Mouse (Mus musculus): Measurements from ENCODE around the gene Epb42.

DNA sequence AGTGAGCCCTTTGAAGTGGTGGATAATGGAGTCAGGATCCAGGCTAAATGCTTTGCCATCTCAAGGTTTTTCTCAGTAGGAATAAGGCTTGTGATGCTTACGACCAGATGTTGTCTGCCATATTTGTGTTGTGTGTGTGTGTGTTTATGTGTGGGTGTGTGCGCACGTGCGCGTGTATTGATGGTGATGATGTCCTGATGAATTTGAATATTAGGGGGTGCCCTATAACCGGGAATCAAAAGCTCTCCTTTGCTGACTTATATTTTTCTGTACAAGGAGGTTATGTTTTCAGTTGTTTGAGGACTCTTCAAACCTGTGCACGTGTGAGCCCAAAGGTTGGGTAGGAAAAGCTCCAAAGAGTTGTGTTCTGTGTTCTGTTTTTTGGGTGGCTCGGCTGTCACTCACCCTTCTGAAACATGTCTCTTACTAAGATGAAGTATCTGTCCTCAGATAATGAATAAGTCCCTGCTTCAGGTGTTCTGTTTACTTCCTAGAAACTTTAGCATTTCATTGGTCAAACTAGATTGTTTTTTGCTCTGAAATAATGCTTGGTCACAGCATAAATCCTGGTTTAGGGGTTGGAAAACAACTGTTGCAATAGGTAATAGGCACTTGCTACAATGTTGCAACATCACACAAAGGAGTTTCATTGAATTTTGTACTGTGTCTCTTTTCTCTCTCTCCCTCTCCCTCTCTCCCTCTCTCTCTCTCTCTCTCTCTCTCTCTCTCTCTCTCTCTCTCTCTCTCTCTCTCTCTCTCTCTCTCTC is 58.8 kb downstream of the Epb42 start:
- TF ChIP-seq CTCF (IDR thresholded peaks at IDR 0.05; ENCODE audit: extremely low read depth, insufficient read depth, insufficient read length, insufficient replicate concordance) (no peak), POLR2A (IDR thresholded peaks at IDR 0.05; ENCODE audit: low read depth, low read length) (no peak)
